Mouse (Mus musculus): ENCODE data around the gene Cir1. TPM values are rescaled to one million over a fixed set of nuclear protein-coding genes. Genes with fewer than 3 reads are reported as not detected.

Cir1 gene
- polyA plus RNA-seq, 1 experiment from 2014 or later, result 24.6 TPM

- WGBS, result 3% methylated on average over 37 of the region's 38 CpGs
Observed at GRCm38 (mm10) chr2:73277021-73277708, 35.3 kb downstream of the Cir1 start.

GRCm38 (mm10) chr2:73276141-73276571, 36.3 kb downstream of the Cir1 start:
- Histone ChIP-seq H3K4me3 (ENCODE audit: low read length) (no peak overlapping the region), H3K36me3 (ENCODE audit: control insufficient read depth, insufficient read depth, low read length) (no peaks in the 10 kb centered on the region), H3K9ac (ENCODE audit: low read length) (no peak overlapping the region), H3K4me2 (ENCODE audit: low read depth, low read length) (no peak overlapping the region), H3K4me1 (replicated peaks; ENCODE audit: control insufficient read depth, insufficient read depth, low read length) (peaks cover 39% of the 10 kb centered on the region), H3K9me3 (ENCODE audit: control insufficient read depth, low read length) (no peaks in the 10 kb centered on the region), H3K27me3 (ENCODE audit: control insufficient read depth, insufficient read depth, low read depth, low read length) (peaks cover 71% of the 10 kb centered on the region), H3K27ac (ENCODE audit: low read length) (no peak overlapping the region)
- under 1% methylated on average over 6 of the region's 6 CpGs for WGBS
- ATAC-seq (ENCODE audit: low read depth), result no peak

More at GRCm38 (mm10) chr2:73277021-73277708, 35.3 kb downstream of the Cir1 start:
- no peak for ATAC-seq (ENCODE audit: low read depth)
- no peak overlapping the region for H3K27ac ChIP-seq (ENCODE audit: low read length)
- no peak overlapping the region for H3K9ac ChIP-seq (ENCODE audit: low read length)
- H3K36me3 ChIP-seq (ENCODE audit: control insufficient read depth, insufficient read depth, low read length), result no peaks in the 10 kb centered on the region
- H3K4me1 ChIP-seq (replicated peaks; ENCODE audit: control insufficient read depth, insufficient read depth, low read length), result peaks cover 31% of the 10 kb centered on the region
- peak overlapping the region; percentile 3; the same call in 1 of the 2 replicates for H3K4me3 ChIP-seq (ENCODE audit: low read length)
- H3K27me3 ChIP-seq (ENCODE audit: control insufficient read depth, insufficient read depth, low read depth, low read length), result peaks cover 72% of the 10 kb centered on the region
- no peaks in the 10 kb centered on the region for H3K9me3 ChIP-seq (ENCODE audit: control insufficient read depth, low read length)
- H3K4me2 ChIP-seq (ENCODE audit: low read depth, low read length), result no peak overlapping the region

GRCm38 (mm10) chr2:73275261-73276040, 37.0 kb downstream of the Cir1 start:
- Histone ChIP-seq H3K4me2 (ENCODE audit: low read depth, low read length) (no peak overlapping the region), H3K4me1 (replicated peaks; ENCODE audit: control insufficient read depth, insufficient read depth, low read length) (peaks cover 42% of the 10 kb centered on the region), H3K36me3 (ENCODE audit: control insufficient read depth, insufficient read depth, low read length) (no peaks in the 10 kb centered on the region), H3K27ac (ENCODE audit: low read length) (no peak overlapping the region), H3K9me3 (ENCODE audit: control insufficient read depth, low read length) (no peaks in the 10 kb centered on the region), H3K9ac (ENCODE audit: low read length) (no peak overlapping the region), H3K27me3 (ENCODE audit: control insufficient read depth, insufficient read depth, low read depth, low read length) (peaks cover 71% of the 10 kb centered on the region), H3K4me3 (ENCODE audit: low read length) (no peak overlapping the region)
- 8% methylated on average over 8 of the region's 8 CpGs for WGBS
- ATAC-seq (ENCODE audit: low read depth), result no peak

DNA sequence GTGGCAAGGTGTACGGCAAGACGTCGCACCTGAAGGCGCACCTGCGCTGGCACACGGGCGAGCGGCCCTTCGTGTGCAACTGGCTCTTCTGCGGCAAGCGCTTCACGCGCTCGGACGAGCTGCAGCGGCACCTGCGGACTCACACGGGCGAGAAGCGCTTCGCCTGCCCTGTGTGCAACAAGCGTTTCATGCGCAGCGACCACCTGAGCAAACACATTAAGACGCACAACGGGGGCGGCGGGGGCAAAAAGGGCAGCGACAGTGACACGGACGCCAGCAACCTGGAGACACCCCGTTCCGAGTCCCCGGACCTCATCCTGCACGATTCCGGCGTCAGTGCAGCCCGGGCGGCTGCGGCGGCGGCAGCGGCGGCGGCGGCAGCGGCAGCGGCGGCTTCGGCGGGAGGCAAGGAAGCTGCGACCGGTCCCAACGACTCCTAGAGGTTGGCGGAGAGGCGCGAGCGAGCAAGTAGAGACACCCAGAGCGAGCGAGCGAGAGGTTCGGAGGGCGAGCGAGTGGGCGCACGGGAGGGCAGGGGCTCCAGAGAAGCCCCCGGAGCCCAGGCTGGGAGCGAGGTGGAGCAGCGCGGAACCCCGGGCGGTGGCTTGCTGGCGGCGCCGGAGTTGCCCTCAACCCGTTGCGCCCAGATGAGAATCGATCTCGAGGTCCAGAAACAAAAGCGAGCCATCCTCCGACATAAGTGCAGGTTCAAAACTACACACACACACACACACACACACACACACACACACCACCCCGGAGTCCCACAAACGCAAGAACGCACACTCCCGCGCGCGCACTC, 38.2 kb downstream of the Cir1 start:
- ATAC-seq (ENCODE audit: low read depth), result peak; percentile 3; the same call in 1 of the 2 replicates
- under 1% methylated on average over 78 of the region's 88 CpGs for WGBS

GRCm38 (mm10) chr2:73273249-73274118, 39.0 kb downstream of the Cir1 start:
- H3K4me3 ChIP-seq (ENCODE audit: low read length), result peak overlapping the region; percentile 48
- no peak overlapping the region for H3K27ac ChIP-seq (ENCODE audit: low read length)
- no peaks in the 10 kb centered on the region for H3K9me3 ChIP-seq (ENCODE audit: control insufficient read depth, low read length)
- peaks cover 71% of the 10 kb centered on the region for H3K27me3 ChIP-seq (ENCODE audit: control insufficient read depth, insufficient read depth, low read depth, low read length)
- no peaks in the 10 kb centered on the region for H3K36me3 ChIP-seq (ENCODE audit: control insufficient read depth, insufficient read depth, low read length)
- H3K4me1 ChIP-seq (replicated peaks; ENCODE audit: control insufficient read depth, insufficient read depth, low read length), result peaks cover 40% of the 10 kb centered on the region
- H3K4me2 ChIP-seq (ENCODE audit: low read depth, low read length), result peak overlapping the region; percentile 67
- peak overlapping the region; percentile 15; the same call in 1 of the 2 replicates for H3K9ac ChIP-seq (ENCODE audit: low read length)
- under 1% methylated on average over 104 of the region's 110 CpGs for WGBS
- ATAC-seq (ENCODE audit: low read depth), result peak; percentile 46

More for the DNA sequence above, 38.2 kb downstream of the Cir1 start:
- H3K9me3 ChIP-seq (ENCODE audit: control insufficient read depth, low read length), result no peaks in the 10 kb centered on the region
- H3K27ac ChIP-seq (ENCODE audit: low read length), result no peak overlapping the region
- H3K4me3 ChIP-seq (ENCODE audit: low read length), result peak overlapping the region; percentile 48
- 0 out of 2 replicates have a peak overlapping the region, but pooled peaks have one; percentile 11 for H3K9ac ChIP-seq (ENCODE audit: low read length)
- peak overlapping the region; percentile 67 for H3K4me2 ChIP-seq (ENCODE audit: low read depth, low read length)
- H3K27me3 ChIP-seq (ENCODE audit: control insufficient read depth, insufficient read depth, low read depth, low read length), result peaks cover 72% of the 10 kb centered on the region
- peaks cover 40% of the 10 kb centered on the region for H3K4me1 ChIP-seq (replicated peaks; ENCODE audit: control insufficient read depth, insufficient read depth, low read length)
- H3K36me3 ChIP-seq (ENCODE audit: control insufficient read depth, insufficient read depth, low read length), result no peaks in the 10 kb centered on the region

DNA sequence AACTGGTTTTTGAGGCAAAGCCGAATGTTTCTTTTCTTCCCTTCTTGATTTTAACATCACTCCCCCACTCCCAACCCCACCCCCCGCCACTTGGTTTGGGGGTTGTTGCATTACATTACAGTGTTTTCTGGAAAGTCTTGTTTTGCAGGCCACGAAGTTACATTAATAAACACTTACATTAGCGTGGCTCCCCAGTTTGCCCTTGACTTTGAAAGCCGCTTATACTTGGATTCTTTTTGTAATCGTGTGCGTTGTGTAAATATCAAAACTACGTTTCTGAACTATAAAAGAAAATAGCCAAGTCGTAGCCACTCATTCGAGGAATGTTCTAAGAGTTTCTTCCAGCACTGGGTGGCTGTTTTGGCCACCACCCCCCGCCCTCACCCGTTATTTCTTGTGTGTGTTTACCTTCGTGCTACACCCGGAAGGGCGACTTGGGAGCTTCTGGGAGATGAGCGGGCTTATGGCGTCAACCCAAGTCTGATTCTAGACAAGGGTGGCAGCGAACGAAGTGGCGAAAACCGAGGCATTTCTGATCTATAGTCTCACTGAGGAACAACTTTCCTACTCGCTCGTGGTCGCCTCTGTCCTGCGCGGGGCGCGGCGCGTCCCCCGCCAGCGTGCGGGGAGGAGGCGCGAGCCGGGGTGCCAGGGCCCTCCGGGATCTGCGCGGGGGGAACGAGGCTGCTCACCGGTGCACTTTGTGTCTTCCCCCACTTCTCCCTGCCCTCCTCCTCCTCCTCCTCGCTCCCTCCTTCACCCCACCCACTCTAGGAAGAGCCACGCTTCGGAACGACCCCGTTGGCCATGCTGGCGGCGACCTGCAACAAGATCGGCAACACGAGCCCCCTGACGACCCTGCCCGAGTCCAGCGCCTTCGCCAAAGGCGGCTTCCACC, 39.9 kb downstream of the Cir1 start:
- Histone ChIP-seq H3K9me3 (ENCODE audit: control insufficient read depth, low read length) (no peaks in the 10 kb centered on the region), H3K36me3 (ENCODE audit: control insufficient read depth, insufficient read depth, low read length) (no peaks in the 10 kb centered on the region), H3K27me3 (ENCODE audit: control insufficient read depth, insufficient read depth, low read depth, low read length) (peaks cover 75% of the 10 kb centered on the region), H3K9ac (ENCODE audit: low read length) (no peak overlapping the region), H3K27ac (ENCODE audit: low read length) (no peak overlapping the region), H3K4me3 (ENCODE audit: low read length) (peak overlapping the region; percentile 48), H3K4me1 (replicated peaks; ENCODE audit: control insufficient read depth, insufficient read depth, low read length) (peaks cover 40% of the 10 kb centered on the region), H3K4me2 (ENCODE audit: low read depth, low read length) (peak overlapping the region; percentile 67)
- ATAC-seq (ENCODE audit: low read depth), result no peak
- under 1% methylated on average over 46 of the region's 55 CpGs for WGBS

- Histone ChIP-seq H3K36me3 (ENCODE audit: control insufficient read depth, insufficient read depth, low read length) (no peaks in the 10 kb centered on the region), H3K9me3 (ENCODE audit: control insufficient read depth, low read length) (no peaks in the 10 kb centered on the region), H3K4me1 (replicated peaks; ENCODE audit: control insufficient read depth, insufficient read depth, low read length) (peaks cover 35% of the 10 kb centered on the region), H3K4me3 (ENCODE audit: low read length) (peak within 1 kb of the TSS; percentile 48), H3K27me3 (ENCODE audit: control insufficient read depth, insufficient read depth, low read depth, low read length) (peaks cover 74% of the 10 kb centered on the region), H3K27ac (ENCODE audit: low read length) (no peak within 1 kb of the TSS), H3K4me2 (ENCODE audit: low read depth, low read length) (peak within 1 kb of the TSS; percentile 67), H3K9ac (ENCODE audit: low read length) (no peak within 1 kb of the TSS)
- WGBS, result 1% methylated on average over 48 of the region's 48 CpGs
- peak; percentile 63 for ATAC-seq (ENCODE audit: low read depth)
Observed at GRCm38 (mm10) chr2:73271459-73272161, 40.9 kb downstream of the Cir1 start, which contains the start of gene Sp9. Sp9 (plus strand) TSS chr2:73271925.
